Mouse (Mus musculus) layer of hippocampus, adult 9-10 months (tissue): ENCODE measurements at regions not wholly inside any gene's neighbourhood (a gene's known extent, or its start where the extent isn't known, plus 50 kb on each side); places are given as distances from the start of the nearest gene placed in this dataset.

Source experiments
- DNase-seq: peaks from one replicate; pipeline ENCODE4 v3.0.0; 2022; ENCODE audit warnings: low spot score

DNA sequence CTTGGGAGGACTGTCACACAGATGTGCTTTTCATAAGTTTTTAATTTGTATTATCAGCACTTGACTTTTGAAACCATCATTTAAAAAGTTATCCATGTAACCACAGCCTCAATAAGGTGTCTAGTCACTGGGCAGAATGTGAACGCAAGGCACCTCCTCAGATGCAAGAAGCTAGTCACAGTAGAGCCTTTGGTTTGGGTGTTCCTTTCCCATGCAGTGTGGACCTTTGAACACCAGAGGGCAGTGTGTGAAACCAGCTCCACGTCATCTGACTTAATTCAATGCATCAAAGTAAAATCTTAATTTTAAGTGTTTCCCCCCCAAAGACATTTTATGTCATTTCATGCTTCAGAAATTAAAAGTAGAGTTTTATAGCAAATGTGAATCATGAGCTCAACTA, 166.2 kb upstream of the Nabp1 start:
- peak; percentile 87 for DNase-seq

DNA sequence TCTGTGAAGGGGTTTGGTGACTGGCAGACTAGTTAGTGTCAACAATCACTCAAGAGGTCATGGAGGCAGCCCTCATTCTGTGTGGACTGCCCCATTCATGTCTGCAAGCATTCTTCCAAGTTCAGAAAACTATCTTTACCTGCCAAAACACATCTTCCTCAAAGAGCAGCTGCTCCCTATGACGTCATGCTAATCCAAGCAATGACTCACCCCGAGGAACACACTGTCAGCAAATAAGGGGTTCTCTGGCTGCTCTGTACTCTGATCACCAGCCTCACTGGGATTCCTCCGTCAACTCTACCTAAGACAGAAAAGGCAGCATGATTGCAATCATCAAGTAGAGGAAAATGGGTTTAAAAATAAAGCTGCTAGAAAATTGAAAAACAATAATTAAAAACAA, 165.4 kb upstream of the Nabp1 start:
- no peak for DNase-seq

DNA sequence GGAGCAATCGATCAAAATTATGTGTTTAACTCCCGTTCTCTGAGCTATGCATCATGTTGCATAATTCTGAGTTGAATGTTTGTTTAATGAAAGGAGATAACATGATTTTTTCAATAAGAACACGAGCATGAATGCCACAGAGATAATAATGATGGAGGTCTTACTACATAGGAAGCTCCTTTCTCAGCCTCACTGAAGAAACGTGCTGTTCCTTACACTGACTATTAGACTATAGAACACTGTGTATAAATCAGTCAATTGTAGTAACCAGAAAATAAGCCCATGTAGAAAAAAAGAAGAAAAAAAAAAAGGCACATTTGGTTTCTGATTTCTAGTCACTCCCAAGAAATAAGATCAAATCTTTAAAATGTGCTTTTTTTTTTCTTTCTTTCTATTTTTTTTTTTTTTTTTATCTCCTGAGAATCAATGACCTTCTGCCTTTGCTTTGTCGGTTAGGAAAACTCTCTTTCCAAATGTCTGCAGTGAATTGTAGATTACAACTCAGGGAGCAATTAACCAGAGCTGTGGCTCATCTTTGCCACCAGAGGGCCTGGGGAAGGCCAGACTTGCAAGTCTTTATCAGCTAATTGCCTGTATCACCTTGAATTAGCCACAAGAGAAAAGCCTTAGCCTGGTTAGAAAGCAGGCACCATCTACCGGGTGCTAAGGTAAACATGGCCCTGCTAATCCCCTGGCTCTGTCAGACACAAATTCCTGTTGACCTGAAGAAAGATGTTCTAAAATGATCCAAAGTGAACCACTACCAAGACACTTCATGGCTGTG, 160.5 kb upstream of the Nabp1 start:
- DNase-seq = no peak

DNA sequence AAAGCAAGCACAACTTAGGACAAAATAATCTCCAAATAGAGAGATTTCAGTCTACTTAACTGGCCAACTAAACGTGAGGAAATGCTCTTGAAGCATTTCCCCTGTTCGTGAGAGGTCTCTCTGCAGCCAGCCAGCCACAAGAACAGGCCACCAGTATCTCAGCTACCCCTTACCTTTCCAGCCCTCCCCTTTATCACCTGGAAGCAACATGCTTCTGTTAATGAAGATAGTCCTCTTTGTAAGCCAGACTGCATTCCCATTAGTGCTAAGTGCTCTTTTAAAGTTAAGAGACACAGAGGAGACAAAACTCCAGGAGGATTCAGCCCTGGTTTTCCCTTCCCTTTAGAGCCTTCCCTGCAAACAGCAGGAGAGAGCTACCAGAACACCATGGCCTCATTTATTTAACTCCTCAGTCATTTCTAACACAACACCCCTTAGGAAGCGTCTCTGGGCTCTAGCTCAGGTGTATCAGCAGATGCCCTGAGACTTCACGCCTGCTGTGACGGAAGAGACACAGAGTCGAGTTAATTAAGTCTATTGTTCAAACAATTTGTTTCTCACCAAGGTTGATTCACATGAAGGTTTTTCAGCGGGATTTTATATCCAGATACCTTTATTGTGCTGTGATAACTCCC, 157.8 kb upstream of the Nabp1 start:
- no peak for DNase-seq

DNA sequence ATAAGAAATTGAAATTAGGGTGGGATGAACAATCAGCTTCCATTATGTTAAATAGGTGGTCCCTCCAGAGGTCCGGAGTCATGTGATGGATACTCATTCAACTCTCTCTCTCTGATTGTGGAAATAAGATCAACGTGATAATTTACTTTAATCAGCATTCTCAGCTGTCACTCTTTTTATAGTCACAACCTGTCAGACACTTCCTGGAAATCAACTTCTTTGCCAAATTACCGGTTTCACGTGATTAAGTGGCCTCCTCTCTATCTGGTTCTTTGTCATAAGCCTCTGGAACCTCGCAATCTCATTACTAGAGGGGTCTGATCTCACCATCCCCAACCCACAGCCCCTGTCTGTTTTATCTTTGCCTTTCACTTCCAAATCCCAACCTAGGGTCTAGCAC, 155.6 kb upstream of the Nabp1 start:
- no peak for DNase-seq

DNA sequence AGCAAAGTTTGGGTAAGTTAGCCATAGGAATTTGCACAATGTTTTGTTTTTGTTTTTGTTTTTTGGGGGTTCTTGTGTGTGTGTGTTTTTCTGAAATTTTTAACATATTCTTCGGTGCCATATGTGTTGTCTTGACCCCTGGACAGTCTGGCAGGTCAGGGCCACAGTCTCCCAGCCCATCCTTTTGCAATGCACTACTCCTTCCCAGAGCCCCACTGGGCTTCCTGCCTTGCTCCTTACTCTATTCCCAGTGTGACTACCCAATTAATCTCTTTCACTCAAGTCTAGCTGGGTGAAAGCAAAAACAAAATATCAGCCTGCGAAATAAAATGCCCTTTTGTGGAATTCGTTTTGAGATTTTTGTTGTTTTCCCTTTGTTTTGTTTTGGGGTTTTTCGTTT, 154.6 kb upstream of the Nabp1 start:
- DNase-seq = no peak

DNA sequence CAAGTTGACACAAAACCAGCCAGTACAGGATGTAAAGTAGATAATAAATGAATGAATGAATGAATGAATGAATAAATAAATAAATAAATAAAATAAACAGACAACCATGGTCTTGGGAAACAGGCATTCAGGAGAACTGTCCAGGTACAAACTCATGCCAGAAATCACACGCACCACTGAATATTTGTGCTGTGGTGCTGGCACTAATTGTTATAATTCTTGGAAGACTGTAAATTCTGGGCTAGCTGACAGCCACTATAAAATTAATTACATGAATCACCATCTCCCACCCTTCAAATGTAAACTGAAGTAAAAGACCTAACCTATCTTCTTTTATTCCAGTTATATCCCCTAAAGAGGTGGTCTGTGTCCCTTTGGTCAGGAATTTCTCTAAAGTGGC, 151.6 kb upstream of the Nabp1 start:
- no peak for DNase-seq

DNA sequence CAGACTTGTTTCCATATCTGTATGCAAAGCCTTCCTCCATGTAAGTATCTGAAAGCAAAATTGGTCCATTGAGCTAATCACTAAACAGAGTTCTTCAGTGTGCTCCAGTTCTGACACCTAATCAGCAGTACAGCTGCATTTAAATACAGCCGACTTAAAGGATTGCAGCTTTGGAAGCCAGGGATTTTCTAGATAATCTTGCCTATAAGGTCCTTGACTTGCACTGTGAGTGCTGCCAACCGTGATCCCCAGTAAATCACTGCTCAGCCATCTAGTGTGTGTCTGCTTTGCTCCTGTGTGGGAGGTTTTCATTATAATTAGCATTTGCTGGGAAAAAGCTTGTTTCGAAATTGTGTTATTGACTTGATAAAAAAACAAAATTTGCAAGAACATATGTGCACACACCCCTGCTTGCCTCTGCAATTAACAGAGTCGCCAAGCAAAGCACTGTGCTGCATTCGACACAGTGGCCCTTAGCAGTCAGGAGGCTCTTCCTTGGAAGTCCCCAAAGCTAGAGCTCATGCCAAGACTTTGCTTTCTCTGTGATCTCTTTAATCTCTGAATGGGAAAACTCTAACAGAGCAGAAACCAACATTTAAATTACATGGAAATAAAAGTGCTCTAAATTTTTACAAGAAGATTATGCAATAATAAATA, 150.0 kb upstream of the Nabp1 start:
- peak; percentile 25 for DNase-seq

DNA sequence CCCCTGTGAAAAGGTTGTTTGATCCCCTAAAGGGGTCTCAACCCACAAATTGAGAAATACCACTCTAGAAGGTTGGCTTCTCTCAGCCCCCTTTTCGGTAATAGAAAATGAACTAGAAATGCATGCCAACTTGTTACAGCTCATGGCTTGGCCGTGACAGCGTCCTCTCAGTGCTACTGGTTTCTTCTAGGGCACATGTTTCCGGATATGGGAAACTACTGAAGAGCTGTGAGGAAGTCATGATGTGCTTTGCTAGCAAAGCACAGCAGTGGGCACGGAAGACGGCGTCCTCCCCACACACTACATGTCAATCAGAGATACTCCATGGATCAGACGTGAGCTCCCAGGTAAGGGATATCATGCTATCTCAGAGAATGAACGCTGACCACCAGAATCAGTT, 148.1 kb upstream of the Nabp1 start:
- no peak for DNase-seq

DNA sequence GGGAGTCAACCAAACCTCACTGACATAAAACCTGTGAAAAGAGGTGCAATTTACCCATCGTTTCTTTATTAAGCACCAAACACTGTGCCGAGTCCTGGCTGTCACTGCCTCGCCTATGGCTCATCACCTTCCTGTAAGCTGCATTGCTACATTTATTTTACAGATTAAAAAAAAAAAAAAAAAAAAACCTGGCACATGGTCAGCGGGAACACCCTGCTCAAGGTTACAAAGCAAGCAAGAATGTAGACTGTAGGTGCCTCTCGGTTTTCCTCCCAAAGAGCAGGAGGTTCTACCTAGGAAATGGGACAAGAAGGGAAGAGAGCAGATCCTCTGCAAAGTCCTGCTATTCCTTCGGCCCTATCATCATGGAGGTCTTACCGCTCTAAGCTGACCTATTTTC, 146.9 kb upstream of the Nabp1 start:
- DNase-seq = no peak

DNA sequence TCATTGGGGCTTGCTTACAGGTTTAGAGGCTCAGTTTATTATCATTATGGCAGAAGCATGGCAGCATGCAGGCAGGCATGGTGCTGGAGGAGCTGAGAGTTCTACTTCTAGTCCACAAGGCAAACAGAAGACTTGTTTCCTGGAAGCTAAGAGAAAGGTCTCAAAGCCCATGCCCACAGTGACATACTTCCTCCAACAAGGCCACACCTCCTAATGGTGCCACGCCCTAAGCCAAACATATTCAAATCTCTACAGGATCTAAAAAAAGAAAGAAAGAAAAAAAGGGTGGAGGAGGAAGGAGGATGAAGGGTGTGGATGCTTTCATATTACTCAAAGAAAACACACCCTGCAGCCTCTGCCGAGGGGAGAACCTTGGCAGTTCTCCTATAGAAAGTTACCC, 146.3 kb upstream of the Nabp1 start:
- no peak for DNase-seq

DNA sequence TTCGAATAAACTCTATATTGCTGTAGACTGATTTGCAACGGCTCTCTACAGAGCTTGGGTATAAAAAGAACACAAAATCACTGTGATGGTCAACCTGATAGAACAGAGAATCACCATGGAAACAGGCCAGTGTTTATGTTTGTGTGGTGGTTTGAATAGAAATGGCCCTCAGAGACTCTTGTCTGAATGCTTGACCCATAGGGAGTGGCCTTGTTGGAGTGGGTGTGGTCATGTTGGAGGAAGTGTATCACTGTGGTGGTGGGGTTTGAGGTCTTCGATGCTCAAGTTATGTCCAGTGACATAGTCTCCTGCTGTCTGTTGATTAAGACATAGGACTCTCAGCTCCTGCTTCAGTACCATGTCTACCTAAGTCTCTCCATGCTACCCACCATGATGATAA, 144.8 kb upstream of the Nabp1 start:
- DNase-seq = no peak

DNA sequence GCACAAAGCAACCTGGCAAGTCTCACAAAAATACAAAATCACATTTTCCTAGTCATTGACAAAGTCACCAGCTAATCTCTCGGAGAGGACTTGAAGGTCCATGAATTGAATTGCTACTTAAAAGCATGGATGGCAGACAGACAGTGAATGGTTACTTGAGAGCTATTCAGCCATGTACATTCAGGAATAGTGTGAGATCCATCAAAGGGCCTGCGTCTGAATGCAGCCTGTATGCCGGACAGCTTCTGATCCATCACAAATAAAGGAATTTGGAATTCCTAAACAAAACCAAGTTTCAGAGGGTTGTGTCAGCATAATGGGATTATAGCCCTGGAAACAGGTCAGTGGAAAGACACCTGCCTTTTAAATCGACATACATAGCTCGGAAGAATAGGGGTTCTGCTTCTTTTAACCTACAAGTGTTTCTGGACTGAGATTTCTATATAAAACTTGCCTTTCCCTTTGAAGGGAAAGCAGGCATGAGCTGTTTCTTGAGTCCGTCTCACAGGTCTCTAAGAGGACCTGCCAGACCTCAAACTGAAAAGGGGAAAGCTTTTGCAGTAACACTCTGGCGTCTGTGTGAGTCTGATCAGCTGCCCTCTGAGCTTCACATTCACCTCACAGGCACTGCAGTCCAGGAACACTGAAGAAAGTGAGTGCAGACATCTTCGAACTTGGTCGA, 144.1 kb upstream of the Nabp1 start:
- DNase-seq = no peak

DNA sequence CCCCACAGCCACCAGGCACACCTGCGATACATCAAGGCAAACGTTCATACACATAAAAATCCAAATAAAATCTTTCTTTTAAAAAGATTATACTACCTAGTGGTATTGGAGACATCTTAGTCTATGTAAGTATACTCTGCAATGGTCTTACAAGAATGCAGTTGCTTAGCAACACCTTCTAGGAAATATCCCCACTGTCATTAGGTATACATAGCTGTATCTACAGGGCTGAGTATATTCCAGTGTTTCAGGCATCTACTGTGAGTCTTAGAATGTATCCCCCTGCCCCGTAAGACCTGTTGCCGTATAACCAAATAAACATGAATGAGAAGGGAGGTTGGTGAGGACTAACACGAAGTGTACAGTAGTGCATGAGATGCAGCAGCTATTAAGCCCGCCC, 142.8 kb upstream of the Nabp1 start:
- no peak for DNase-seq

DNA sequence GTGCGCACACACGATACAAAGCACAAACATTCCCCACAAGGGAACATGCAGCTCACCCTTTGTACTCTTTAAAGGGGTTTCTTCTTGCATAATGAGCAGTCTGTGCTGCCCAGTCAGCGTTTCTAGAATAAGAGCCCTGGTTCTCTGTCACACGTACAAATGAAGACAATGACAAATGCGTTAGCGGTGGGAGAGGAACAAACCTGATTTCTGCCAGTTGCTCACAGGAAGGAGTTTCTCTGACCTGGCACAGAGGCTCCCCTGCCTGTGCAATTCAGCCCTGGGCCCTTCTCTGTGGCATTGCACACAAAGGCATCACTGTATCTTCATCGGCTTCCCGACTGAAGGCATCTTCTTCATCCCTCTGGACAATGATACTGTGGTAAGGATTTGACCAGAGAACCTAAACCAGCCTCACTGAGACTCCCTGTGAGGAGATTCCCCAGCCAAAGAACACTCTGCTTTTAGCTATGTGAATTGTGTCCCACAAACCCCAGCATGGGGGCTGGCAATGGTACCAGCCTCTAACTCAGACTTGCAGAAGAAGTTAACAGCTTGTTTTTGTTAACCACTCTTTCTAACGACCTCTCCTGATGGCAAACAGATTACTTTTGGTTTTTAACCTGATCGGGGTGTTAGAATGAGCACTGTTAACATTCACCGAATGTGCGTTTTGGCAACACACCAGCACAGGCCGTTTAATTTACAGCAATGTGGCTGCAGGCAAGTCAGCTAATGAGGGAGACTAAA, 139.5 kb upstream of the Nabp1 start:
- no peak for DNase-seq

DNA sequence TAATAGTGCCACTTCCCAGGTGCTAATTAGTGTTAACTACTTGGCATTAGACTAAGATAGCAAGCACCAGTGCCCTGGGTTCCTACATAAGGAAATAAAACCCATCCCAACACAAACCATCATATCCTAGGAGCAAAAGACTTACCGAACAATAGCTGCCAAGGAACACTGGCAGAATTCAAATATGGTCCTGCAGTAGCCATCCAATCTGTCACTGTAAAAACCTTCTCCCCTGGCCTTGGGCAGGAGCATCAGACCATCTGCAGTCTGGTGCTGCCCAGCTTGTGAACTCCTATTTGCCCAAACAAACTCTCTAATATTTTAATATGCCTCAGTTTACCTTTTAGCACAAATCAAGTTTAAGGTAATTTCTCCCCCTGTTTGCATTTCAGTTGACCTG, 137.9 kb upstream of the Nabp1 start:
- DNase-seq = no peak

DNA sequence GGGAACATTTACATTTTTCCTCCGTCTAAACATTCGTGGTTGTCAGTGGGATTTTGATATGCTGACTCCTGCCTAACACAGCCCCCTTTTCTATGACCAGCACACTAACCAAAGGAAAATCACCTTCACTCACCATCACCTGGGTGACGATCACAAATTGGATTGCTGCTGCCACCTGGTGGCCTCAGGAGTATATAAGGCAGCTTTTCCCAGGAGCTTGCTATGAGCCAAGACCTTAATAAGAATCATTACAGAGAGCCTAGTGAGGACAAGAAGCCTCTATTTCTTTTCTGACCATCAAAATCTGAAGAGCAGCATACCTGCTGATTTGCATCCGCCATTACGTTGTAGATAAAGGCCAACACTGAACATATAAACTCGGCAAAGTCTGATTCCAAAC, 137.3 kb upstream of the Nabp1 start:
- no peak for DNase-seq

DNA sequence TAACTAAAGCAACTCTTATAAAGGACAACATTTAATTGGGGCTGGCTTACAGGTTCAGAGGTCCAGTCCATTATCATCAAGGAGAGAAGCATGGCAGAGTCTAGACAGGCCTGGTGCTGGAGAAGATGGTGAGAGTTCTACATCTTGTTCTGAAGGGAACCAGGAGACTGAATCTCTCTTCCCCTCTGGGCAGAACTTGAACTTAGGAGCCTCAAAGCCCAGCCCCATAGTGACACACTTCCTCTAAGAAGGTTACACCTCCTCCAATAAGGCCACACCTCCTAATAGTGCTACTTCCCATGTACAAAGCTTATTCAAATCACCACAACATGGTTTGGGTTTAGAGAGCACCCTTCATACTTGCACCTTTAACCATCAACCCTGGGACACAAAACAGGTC, 136.5 kb upstream of the Nabp1 start:
- no peak for DNase-seq

DNA sequence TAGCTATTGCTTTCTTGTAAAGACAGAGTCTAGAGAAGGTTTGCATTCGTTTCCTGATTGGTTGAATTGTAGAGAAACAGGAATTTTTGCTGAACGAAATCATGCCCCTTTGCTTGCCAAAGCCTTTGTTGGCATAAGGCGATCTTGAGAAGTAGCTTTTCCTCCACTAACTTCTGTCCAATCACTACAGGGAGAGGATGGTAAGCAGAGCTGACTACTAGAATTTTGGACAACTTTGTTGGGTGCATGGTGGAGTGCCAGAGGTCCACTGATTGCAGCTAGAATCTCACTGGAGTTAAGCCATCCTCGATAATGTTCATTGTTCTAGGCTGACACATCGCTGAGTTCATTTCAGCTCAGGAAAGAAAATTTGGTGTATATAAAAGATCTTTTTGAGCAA, 131.1 kb upstream of the Nabp1 start:
- no peak for DNase-seq

DNA sequence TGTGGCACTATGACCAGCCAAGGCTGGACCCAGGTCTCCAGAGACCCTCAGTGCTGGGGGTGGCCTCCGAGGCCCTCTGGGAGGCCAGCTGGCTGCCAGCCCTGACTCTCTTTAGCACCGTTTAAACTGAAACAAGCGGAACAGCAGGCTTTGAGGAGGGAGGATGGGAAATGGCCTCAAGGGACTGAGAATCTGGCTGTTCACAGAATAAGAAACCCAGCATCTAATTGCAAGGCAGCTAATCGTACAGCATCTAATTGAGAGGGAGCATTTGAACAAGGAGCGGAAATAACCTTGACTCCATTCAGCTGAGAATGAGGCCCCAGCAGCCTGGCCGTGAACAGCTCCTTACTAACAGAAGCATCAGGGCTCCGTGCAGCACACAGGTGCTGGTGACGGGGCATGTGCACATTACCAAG, 129.2 kb upstream of the Nabp1 start:
- no peak for DNase-seq

DNA sequence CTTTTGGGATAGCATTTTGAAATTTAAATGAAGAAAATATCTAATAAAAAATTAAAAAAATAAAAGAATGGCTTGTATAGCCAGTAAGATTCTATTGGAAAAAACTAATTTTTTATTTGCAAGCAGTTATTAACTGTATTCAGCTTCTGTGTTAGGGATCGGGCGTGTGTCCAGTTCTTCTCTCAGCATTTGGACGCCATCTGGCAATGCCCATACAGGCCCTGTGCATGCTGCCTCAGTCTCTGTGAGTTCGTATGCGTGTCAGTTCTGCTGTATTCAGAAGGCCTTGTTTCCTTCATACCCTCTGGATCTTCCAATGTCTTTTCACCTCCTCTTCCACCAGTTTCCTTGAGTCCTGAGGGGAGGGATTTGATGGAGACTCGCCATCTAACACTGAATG, 123.8 kb upstream of the Nabp1 start:
- no peak for DNase-seq

DNA sequence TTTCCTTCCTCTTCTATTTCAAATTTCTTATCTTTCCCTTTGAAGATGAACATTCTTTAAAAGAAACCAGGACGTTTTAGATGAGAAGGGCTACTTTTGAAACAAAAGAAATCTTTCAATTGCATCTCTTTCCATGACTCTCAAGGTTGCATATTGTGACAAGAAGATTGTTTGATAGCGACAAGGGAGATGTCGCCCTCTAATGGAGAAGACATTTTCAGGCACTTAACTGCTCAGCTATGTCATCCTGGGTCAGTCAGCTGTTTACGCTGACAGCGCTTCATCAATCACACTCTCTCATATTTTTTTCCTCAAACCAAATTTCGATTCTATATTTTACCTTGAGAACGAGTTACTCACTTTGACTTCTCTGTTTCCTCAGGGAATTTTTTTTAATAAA, 122.2 kb upstream of the Nabp1 start:
- DNase-seq = no peak
